Mouse (Mus musculus) right cerebral cortex, postnatal 10 days (tissue): ENCODE data around the gene Itgb3.

Experiments
- DNase-seq, 2 experiments: peaks; one replicate each; pipeline ENCODE4 v3.0.0; 2021; ENCODE audit warnings: low spot score in 2 of 2

Gene Itgb3

GRCm38 (mm10) chr11:104661106-104661505 is 53.3 kb downstream of the Itgb3 start:
- DNase-seq = no peak

- DNase-seq = peak; percentile 55 to 60
These were observed 53.9 kb downstream of the Itgb3 start for GRCm38 (mm10) chr11:104661531-104662205.

DNA sequence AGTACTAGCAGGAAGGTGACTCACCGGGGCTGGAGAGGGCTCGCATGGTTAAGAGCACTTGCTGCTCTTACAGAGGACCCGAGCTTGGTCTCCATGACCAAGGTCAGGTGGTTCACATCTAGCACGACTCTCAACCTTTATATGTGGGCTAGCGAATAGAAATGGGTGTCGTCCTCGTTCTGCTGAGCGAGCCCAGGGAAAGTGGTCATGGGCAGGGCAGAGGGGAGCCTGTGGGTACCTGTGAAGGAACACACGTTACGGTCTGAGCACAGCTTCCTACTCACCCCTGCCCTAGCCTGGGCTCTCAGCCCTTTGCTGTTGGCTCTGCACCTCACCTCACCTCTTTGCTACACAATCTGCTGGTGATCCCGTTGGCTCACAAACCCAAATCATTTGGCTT is 54.8 kb downstream of the Itgb3 start:
- no peak for DNase-seq

GRCm38 (mm10) chr11:104663241-104663877 is 55.6 kb downstream of the Itgb3 start:
- DNase-seq = no peak

DNA sequence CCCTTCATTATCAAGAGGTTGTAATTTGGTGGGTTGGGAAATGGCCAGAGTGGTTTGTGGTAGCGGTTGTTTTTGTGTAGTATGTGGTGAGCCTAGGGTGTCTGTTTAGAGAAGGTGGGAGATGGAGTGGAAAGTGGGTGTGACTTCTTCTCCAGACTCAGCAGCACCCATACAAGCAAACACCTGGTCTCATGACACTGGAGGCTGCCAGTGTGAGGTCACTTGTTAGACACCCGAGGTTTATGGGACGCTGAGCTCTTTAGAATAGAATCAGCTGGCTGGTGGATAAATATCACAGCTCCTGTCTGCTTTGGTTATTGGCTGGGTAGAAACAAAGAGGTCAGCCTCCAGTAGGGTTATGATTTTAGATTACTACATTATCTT is 56.1 kb downstream of the Itgb3 start:
- DNase-seq = no peak

GRCm38 (mm10) chr11:104664441-104664840 is 56.6 kb downstream of the Itgb3 start:
- DNase-seq = no peak

- DNase-seq = no peak
These were observed 59.6 kb downstream of the Itgb3 start for GRCm38 (mm10) chr11:104667399-104667798.

GRCm38 (mm10) chr11:104673412-104673811 is 65.6 kb downstream of the Itgb3 start:
- DNase-seq = no peak

DNA sequence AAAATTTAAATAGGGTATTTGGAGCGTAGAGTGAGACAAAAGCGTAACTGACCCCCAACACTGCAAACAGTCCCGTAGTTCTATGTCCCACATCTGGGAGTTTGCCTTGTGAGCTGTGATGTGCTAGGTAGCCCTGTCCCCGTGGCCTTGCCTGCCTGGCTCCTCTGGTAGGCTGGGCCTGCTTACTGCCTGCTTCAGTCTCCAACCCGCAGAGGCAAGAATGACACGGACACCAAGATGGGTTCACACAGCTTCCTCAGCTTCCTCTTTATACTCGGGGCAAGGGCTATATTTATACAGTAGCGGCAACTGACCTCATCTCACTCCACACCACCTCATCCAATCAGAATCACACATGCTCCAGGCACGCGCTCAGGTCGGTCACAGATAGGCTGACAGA is 67.0 kb downstream of the Itgb3 start:
- no peak for DNase-seq

DNA sequence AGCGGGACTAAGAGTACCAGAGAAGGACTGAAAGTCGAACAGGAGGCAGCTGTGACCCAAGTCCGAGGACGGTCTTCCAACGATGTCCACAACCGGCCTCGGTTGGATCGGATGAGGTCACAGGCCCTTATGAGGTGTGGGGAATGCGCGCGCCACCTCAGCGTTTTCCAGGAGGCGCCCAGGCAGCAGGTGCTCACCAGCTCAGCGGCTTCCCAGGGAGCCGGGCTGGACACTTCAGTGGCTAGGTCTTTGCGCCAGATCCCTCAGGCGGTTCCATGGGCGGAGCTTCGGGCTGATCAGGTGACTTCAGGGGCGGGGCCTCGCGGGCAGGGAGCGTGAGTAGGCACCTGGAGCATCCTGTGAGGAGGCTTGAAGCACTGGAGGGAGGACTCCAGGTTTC is 77.7 kb downstream of the Itgb3 start, which contains the start of gene Gm11639:
TSS of gene Gm11639 (plus strand) at position 160 of the 400 bp plus-strand sequence.
- no peak for DNase-seq

DNA sequence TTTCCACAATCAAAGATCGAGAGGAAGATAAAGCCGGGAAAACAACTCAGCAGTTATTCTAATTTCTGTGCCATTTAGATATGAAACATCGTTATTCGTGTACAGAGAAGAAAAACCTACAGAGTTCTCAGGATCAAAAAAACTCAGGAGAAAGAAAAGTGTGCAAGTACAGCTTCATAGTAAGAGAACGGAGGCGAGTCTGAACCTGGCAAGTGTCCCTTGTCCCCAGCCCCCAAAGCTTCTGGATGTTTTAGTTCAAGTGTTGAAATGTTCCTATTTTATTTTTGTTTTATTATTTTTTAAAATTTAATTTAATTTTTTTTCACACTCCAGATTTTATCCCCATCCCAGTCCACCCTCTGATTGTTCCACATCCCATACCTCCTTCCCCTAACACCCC is 85.4 kb downstream of the Itgb3 start:
- DNase-seq = no peak

DNA sequence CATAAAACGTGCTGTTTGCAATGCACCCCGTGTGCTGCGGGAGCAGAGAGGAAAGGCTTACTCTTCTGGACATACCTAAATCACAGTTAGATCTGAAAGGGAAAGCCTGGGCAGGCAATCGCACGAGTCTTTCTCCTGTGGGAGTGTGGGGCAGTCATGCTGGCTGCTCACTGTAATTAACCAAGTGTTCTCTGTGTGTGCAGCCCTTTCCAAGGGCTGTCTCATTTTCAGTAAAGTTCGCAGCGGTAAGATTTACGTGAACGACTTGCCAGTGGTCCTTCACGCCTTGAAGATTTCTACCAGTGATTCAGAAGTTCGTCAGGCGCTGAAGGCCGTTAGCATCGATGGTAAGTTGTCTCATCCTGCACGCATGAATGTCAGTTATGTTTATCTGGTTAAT is 96.3 kb downstream of the Itgb3 start:
- DNase-seq = no peak

DNA sequence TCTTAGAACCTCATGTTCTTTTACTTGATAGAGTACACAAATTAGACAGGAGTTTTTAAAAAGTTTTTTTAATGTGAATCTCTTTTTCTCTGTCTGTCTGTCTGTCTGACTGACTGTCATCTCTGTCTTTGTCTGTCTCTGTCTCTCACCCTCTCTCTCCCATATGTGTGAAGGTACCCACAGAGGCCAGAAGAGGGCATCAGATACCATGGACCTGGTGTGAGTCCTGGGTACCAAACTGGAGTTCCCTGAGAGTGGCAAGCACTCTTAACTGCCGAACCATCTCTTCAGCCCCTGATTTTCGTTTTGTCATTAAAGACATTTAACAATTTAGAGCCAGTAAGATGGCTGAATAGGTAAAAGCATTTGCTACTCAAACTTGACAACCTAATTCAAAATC is 99.3 kb downstream of the Itgb3 start:
- DNase-seq = no peak
